Mouse (Mus musculus) thymus, adult 2 months (tissue): ENCODE measurements around the gene Tnfrsf8. TPM values are rescaled to one million over a fixed set of nuclear protein-coding genes. Genes with fewer than 3 reads are reported as not detected.

Source experiments
- DNase-seq: peaks from one replicate; pipeline ENCODE4 v3.0.0; 2021
- H3K27ac ChIP-seq: fragments of 200-500 bp; 2 replicates; pipeline ENCODE4 v1.5.1; 2012; ENCODE audit warnings: low read length, control low read depth; ENCODE audit not compliant: control insufficient read depth, insufficient read depth
- H3K27me3 ChIP-seq: fragments of 200-500 bp; 2 replicates; pipeline ENCODE4 v1.6.1; 2012; ENCODE audit warnings: mild to moderate bottlenecking, low read length, moderate library complexity, mixed read lengths; ENCODE audit not compliant: control insufficient read depth, insufficient read depth
- H3K36me3 ChIP-seq: fragments of 200-500 bp; 2 replicates; pipeline ENCODE4 v1.6.1; 2012; ENCODE audit warnings: mild to moderate bottlenecking, low read length, moderate library complexity; ENCODE audit not compliant: control insufficient read depth, insufficient read depth
- H3K4me1 ChIP-seq: fragments of 200-500 bp; replicated peaks from 2 replicates; pipeline ENCODE4 v1.6.1; 2012; ENCODE audit warnings: low read length; ENCODE audit not compliant: control insufficient read depth, insufficient read depth
- H3K4me3 ChIP-seq: fragments of 200-500 bp; 2 replicates; pipeline ENCODE4 v1.5.1; 2012; ENCODE audit warnings: mild to moderate bottlenecking, low read length, control low read depth, moderate library complexity; ENCODE audit not compliant: control insufficient read depth, insufficient read depth
- CTCF ChIP-seq: fragments of 200-500 bp; IDR thresholded peaks from 2 replicates; pipeline ENCODE4 v1.5.1; 2012; ENCODE audit warnings: mild to moderate bottlenecking, control low read depth, low read length, moderate library complexity, borderline replicate concordance; ENCODE audit not compliant: control insufficient read depth, poor library complexity, insufficient read depth; ENCODE audit errors: extremely low read depth
- POLR2A ChIP-seq: fragments of 200-500 bp; IDR thresholded peaks from 2 replicates; pipeline ENCODE4 v1.6.1; 2012; ENCODE audit warnings: mild to moderate bottlenecking, low read length, control low read depth, moderate library complexity; ENCODE audit not compliant: control insufficient read depth, poor library complexity, insufficient read depth; ENCODE audit errors: extremely low read depth
- WGBS: fragments of 180-500 bp; shearing (Covaris S2); methylation state at CpG from one replicate; pipeline ENCODE4 v1.1.7; 2018; 5-methylcytosine and 5-hydroxymethylcytosine counted together
- polyA plus RNA-seq: library from polyadenylated mRNA; depleted of rRNA; stranded (reverse); fragments of >200 nt; gene quantifications from 2 replicates; pipeline ENCODE4 v1.2.3, GENCODE M21; 2012

Tnfrsf8 gene
- polyA plus RNA-seq, 1 experiment, result 12.2 TPM

GRCm38 (mm10) chr4:145251546-145251945 lies 63.4 kb downstream of the Tnfrsf8 start:
- Histone ChIP-seq H3K36me3 (no peaks in the 10 kb centered on the region), H3K4me1 (peaks cover 19% of the 10 kb centered on the region), H3K27me3 (no peaks in the 10 kb centered on the region), H3K4me3 (no peak overlapping the region), H3K27ac (no peak overlapping the region)
- DNase-seq, result no peak
- WGBS, result 96% methylated on average over 4 of the region's 4 CpGs
- TF ChIP-seq CTCF (no peak), POLR2A (no peak)

GRCm38 (mm10) chr4:145250002-145250401 lies 65.0 kb downstream of the Tnfrsf8 start:
- no peak for TF ChIP-seq POLR2A
- no peak for TF ChIP-seq CTCF
- Histone ChIP-seq H3K4me1 (peaks cover 32% of the 10 kb centered on the region), H3K4me3 (no peak overlapping the region), H3K36me3 (no peaks in the 10 kb centered on the region), H3K27ac (no peak overlapping the region), H3K27me3 (no peaks in the 10 kb centered on the region)
- DNase-seq, result no peak
- 5% methylated on average over 4 of the region's 4 CpGs for WGBS

GRCm38 (mm10) chr4:145247556-145247955 lies 67.4 kb downstream of the Tnfrsf8 start:
- no peaks in the 10 kb centered on the region for H3K36me3 ChIP-seq
- TF ChIP-seq CTCF (no peak), POLR2A (no peak)
- no peak for DNase-seq
- 81% methylated on average over 2 of the region's 2 CpGs for WGBS
- peaks cover 37% of the 10 kb centered on the region for H3K4me1 ChIP-seq
- no peak overlapping the region for H3K4me3 ChIP-seq
- H3K27me3 ChIP-seq, result no peaks in the 10 kb centered on the region
- no peak overlapping the region for H3K27ac ChIP-seq

- no peaks in the 10 kb centered on the region for H3K27me3 ChIP-seq
- peak within 1 kb of the TSS; percentile 13; the same call in 1 of the 2 replicates for H3K27ac ChIP-seq
- peak; percentile 64 for DNase-seq
- WGBS, result 1% methylated on average over 47 of the region's 47 CpGs
- H3K4me3 ChIP-seq, result peak within 1 kb of the TSS; percentile 98
- H3K4me1 ChIP-seq, result peaks cover 40% of the 10 kb centered on the region
- no peaks in the 10 kb centered on the region for H3K36me3 ChIP-seq
- TF ChIP-seq POLR2A, result peak; percentile 86
- TF ChIP-seq CTCF, result no peak
These were observed 68.6 kb downstream of the Tnfrsf8 start, which contains the start of gene Tnfrsf1b for GRCm38 (mm10) chr4:145246173-145247011. TSS of gene Tnfrsf1b (minus strand) at chr4:145246870.

- H3K4me1 ChIP-seq, result peaks cover 48% of the 10 kb centered on the region
- no peaks in the 10 kb centered on the region for H3K36me3 ChIP-seq
- no peaks in the 10 kb centered on the region for H3K27me3 ChIP-seq
- no peak for DNase-seq
- peak overlapping the region; percentile 98 for H3K4me3 ChIP-seq
- 89% methylated on average over 3 of the region's 3 CpGs for WGBS
- no peak for TF ChIP-seq CTCF
- TF ChIP-seq POLR2A, result no peak
- no peak overlapping the region for H3K27ac ChIP-seq
These were observed 69.4 kb downstream of the Tnfrsf8 start for GRCm38 (mm10) chr4:145245581-145245980.

- 74% methylated on average over 2 of the region's 2 CpGs for WGBS
- no peak for TF ChIP-seq POLR2A
- TF ChIP-seq CTCF, result no peak
- Histone ChIP-seq H3K27me3 (no peaks in the 10 kb centered on the region), H3K4me3 (no peak overlapping the region), H3K4me1 (peaks cover 49% of the 10 kb centered on the region), H3K36me3 (no peaks in the 10 kb centered on the region), H3K27ac (no peak overlapping the region)
- no peak for DNase-seq
These were observed 70.3 kb downstream of the Tnfrsf8 start for GRCm38 (mm10) chr4:145244676-145245075.
